Mouse (Mus musculus) liver, postnatal 0 days (tissue): ENCODE results near the gene Dgkq.

Source experiments
- CTCF ChIP-seq: sonication (generic); IDR thresholded peaks from 2 replicates; pipeline ENCODE4 v1.5.1; 2016; ENCODE audit warnings: antibody characterized with exemption, low read depth
- EP300 ChIP-seq: IDR thresholded peaks from 2 replicates; pipeline ENCODE4 v1.6.1; 2016; ENCODE audit warnings: antibody characterized with exemption, low read depth, mild to moderate bottlenecking

- TF ChIP-seq CTCF (no peak), EP300 (no peak)
These were observed 66.9 kb downstream of the Dgkq start for GRCm38 (mm10) chr5:108602537-108602936.
